Mouse (Mus musculus) MEL (cell line): Measurements from ENCODE around the gene Lrrk1. TPM values are rescaled to one million over a fixed set of nuclear protein-coding genes. Genes with fewer than 3 reads are reported as not detected.

Experiments
- DNase-seq: peaks from one replicate; pipeline ENCODE4 v3.0.0; 2011; ENCODE audit warnings: low read depth, low spot score
- H3K27ac ChIP-seq: 2 replicates; pipeline ENCODE4 v1.5.1; 2012; ENCODE audit warnings: low read depth, mild to moderate bottlenecking, control low read depth, low read length, moderate library complexity; ENCODE audit not compliant: control insufficient read depth
- H3K27me3 ChIP-seq, 2 experiments: fragments of 150-350 bp in 1 of 2; sonication (generic) in 1 of 2; 2 replicates each; pipeline ENCODE4 v1.6.1; 2012; ENCODE audit warnings: low read length in 2 of 2, mild to moderate bottlenecking in 2 of 2, improper control_type of control experiment in 1 of 2, moderate library complexity in 1 of 2; ENCODE audit not compliant: insufficient read depth in 2 of 2, control insufficient read depth in 1 of 2
- H3K36me3 ChIP-seq, 2 experiments: 2 replicates each; pipeline ENCODE4 v1.6.1; 2012 to 2014; ENCODE audit warnings: low read length in 2 of 2, improper control_type of control experiment in 1 of 2, inconsistent platforms in 1 of 2, mild to moderate bottlenecking in 1 of 2; ENCODE audit not compliant: insufficient read depth in 2 of 2, control insufficient read depth in 1 of 2
- H3K4me1 ChIP-seq, 2 experiments: fragments of 150-350 bp in 1 of 2; sonication (generic) in 1 of 2; 2 replicates each; pipeline ENCODE4 v1.6.1; 2012; ENCODE audit warnings: low read length in 2 of 2, improper control_type of control experiment in 1 of 2, mild to moderate bottlenecking in 1 of 2; ENCODE audit not compliant: insufficient read depth in 2 of 2, control insufficient read depth in 1 of 2
- H3K4me3 ChIP-seq, 2 experiments: fragments of 150-350 bp in 1 of 2; sonication (generic) in 1 of 2; 2 replicates each; pipeline ENCODE4 v1.5.1; 2012; ENCODE audit warnings: low read depth in 2 of 2, low read length in 2 of 2, mild to moderate bottlenecking in 2 of 2, moderate library complexity in 2 of 2, control low read depth in 1 of 2, improper control_type of control experiment in 1 of 2; ENCODE audit not compliant: control insufficient read depth in 1 of 2, insufficient read depth in 1 of 2
- H3K79me2 ChIP-seq: 2 replicates; pipeline ENCODE4 v1.6.1; 2012; ENCODE audit warnings: mild to moderate bottlenecking, low read length, moderate library complexity; ENCODE audit not compliant: control insufficient read depth, poor library complexity, insufficient read depth
- H3K9ac ChIP-seq: 2 replicates; pipeline ENCODE4 v1.6.1; 2012; ENCODE audit warnings: low read depth, mild to moderate bottlenecking, control low read depth, low read length, moderate library complexity; ENCODE audit not compliant: control insufficient read depth, poor library complexity, severe bottlenecking
- H3K9me3 ChIP-seq: fragments of 150-350 bp; sonication (generic); replicated peaks from 2 replicates; pipeline ENCODE4 v1.6.1; 2012; ENCODE audit warnings: mild to moderate bottlenecking, low read length, improper control_type of control experiment, moderate library complexity; ENCODE audit not compliant: insufficient read depth
- ELF1 ChIP-seq: IDR thresholded peaks from 2 replicates; pipeline ENCODE4 v1.6.1; 2014; ENCODE audit warnings: low read depth, mild to moderate bottlenecking, inconsistent platforms, low read length, improper control_type of control experiment, moderate library complexity
- EP300 ChIP-seq, 2 experiments: IDR thresholded peaks; 2 replicates each; pipeline ENCODE4 v1.6.1; 2011; ENCODE audit warnings: improper control_type of control experiment in 2 of 2, low read length in 2 of 2, low read depth in 1 of 2, mild to moderate bottlenecking in 1 of 2
- ETS1 ChIP-seq: IDR thresholded peaks from 2 replicates; pipeline ENCODE4 v1.6.1; 2012; ENCODE audit warnings: low read depth, mild to moderate bottlenecking, inconsistent platforms, low read length, improper control_type of control experiment, moderate library complexity
- GABPA ChIP-seq: IDR thresholded peaks from 2 replicates; pipeline ENCODE4 v1.6.1; 2012; ENCODE audit warnings: low read depth, mild to moderate bottlenecking, inconsistent platforms, low read length, improper control_type of control experiment, moderate library complexity
- HCFC1 ChIP-seq: IDR thresholded peaks from 2 replicates; pipeline ENCODE4 v1.6.1; 2012; ENCODE audit warnings: low read depth, mild to moderate bottlenecking, inconsistent platforms, low read length, improper control_type of control experiment, moderate library complexity
- JUND ChIP-seq: IDR thresholded peaks from 2 replicates; pipeline ENCODE4 v1.6.1; 2011; ENCODE audit warnings: low read depth, mild to moderate bottlenecking, improper control_type of control experiment, low read length
- MEF2A ChIP-seq: IDR thresholded peaks from 2 replicates; pipeline ENCODE4 v1.6.1; 2014; ENCODE audit warnings: low read depth, mild to moderate bottlenecking, inconsistent platforms, low read length, improper control_type of control experiment; ENCODE audit not compliant: poor library complexity, insufficient replicate concordance, severe bottlenecking; ENCODE audit errors: extremely low read depth
- SIN3A ChIP-seq: IDR thresholded peaks from 2 replicates; pipeline ENCODE4 v1.6.1; 2012; ENCODE audit warnings: low read length, improper control_type of control experiment, inconsistent platforms
- ZKSCAN1 ChIP-seq: IDR thresholded peaks from 2 replicates; pipeline ENCODE4 v1.6.1; 2012; ENCODE audit warnings: low read depth, mild to moderate bottlenecking, inconsistent platforms, low read length, improper control_type of control experiment, moderate library complexity
- polyA plus RNA-seq, 2 experiments: library from polyadenylated mRNA; stranded (reverse) in 1 of 2; unstranded in 1 of 2; fragments of >175 nt in 1 of 2; fragments of >200 nt in 1 of 2; gene quantifications; 2 replicates each; pipeline versions ENCODE4 v1.2.1 to v1.2.4; 2012; ENCODE audit warnings: low replicate concordance in 2 of 2, low read depth in 1 of 2; ENCODE audit not compliant: insufficient read length in 2 of 2, insufficient read depth in 1 of 2, missing spikeins in 1 of 2
- total RNA-seq: library from RNA; depleted of rRNA; stranded (reverse); fragments of 300-350 nt; gene quantifications from 2 replicates; pipeline ENCODE4 v1.2.3, GENCODE M21; 2012

Gene Lrrk1
- total and polyA plus RNA-seq, 3 experiments: 9.1 to 19.1 TPM; not detected in 1

GRCm38 (mm10) chr7:66218193-66219014, 169.7 kb downstream of the Lrrk1 start:
- Histone ChIP-seq H3K4me3 (no peak overlapping the region), H3K27me3 (no peaks in the 10 kb centered on the region), H3K27ac (peak overlapping the region; percentile 27), H3K4me1 (peaks cover 11 to 28% of the 10 kb centered on the region in 2 experiments), H3K9ac (peak overlapping the region; percentile 17; the same call in 1 of the 2 replicates), H3K36me3 (peaks cover 0 to 7% of the 10 kb centered on the region in 2 experiments; a peak in 2 of 4 replicates), H3K79me2 (no peaks in the 10 kb centered on the region), H3K9me3 (no peaks in the 10 kb centered on the region)
- DNase-seq: peak; percentile 47
- TF ChIP-seq ZKSCAN1 (no peak), SIN3A (0 out of 2 replicates have a peak, but pooled peaks have one; percentile 48), ETS1 (peak; percentile 37; the same call in 1 of the 2 replicates), JUND (no peak), EP300 (IDR thresholded peaks at IDR 0.05; ENCODE audit: low read depth in 1 of 2, low read length in 2 of 2) (peak in 1 of 2 experiments; percentile 22; a peak in 1 of 4 replicates), ELF1 (0 out of 2 replicates have a peak, but pooled peaks have one; percentile 17), MEF2A (no peak)
- TF ChIP-seq, all 39 proteins: peak for 4

- Histone ChIP-seq H3K4me3 (no peak overlapping the region), H3K9ac (no peak overlapping the region), H3K79me2 (no peaks in the 10 kb centered on the region), H3K36me3 (peaks cover 0 to 7% of the 10 kb centered on the region in 2 experiments; a peak in 2 of 4 replicates), H3K27ac (no peak overlapping the region), H3K4me1 (peaks cover 11 to 31% of the 10 kb centered on the region in 2 experiments), H3K9me3 (no peaks in the 10 kb centered on the region), H3K27me3 (no peaks in the 10 kb centered on the region)
- no peak for TF ChIP-seq GABPA
- DNase-seq: no peak
These were observed 170.5 kb downstream of the Lrrk1 start for GRCm38 (mm10) chr7:66217531-66218094.

GRCm38 (mm10) chr7:66217011-66217410, 171.1 kb downstream of the Lrrk1 start:
- Histone ChIP-seq H3K4me3 (no peak overlapping the region), H3K79me2 (no peaks in the 10 kb centered on the region), H3K27me3 (no peaks in the 10 kb centered on the region), H3K27ac (no peak overlapping the region), H3K9me3 (no peaks in the 10 kb centered on the region), H3K36me3 (peaks cover 0 to 7% of the 10 kb centered on the region in 2 experiments; a peak in 2 of 4 replicates), H3K9ac (no peak overlapping the region), H3K4me1 (peaks cover 11 to 32% of the 10 kb centered on the region in 2 experiments)
- no peak for DNase-seq
- TF ChIP-seq HCFC1: no peak
